Comparison of ENCODE assay signal across 15 mouse cellular contexts in the genomic region with DNA sequence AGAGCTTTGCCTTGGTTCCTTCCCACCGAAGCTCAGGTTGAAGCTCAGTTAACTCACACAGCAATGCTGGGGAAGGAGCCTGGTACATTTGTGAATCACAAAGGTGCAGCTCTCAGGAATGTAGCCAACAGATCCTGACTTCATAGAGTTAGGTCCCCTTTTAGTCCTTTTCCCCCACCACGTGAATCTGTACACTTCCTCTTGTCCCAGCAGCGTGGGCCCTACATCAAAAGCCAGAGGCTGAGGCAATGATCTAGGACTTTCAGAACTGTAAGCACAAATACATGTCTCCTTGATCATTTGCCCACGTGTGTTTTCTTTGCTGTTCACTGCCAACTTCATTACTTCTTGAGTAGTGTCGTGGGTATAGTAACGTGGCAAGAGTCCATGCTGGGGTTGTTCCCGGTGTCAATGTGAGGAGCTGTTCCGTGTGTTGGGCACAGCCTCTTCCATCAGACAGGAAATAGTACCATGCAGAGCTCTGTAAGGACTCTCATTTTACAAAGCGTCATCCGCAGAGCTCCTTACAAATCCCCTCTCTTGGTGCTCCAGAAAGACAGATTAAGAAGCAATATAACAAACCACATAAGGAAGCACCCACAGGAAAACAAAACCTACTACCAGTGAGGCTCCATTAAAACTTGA.
DNase-seq lines count a peak whose midpoint lies in the region; ATAC-seq and TF ChIP-seq lines count a peak whose summit lies in the region.
"Had no signal": no experiment of that assay in that cellular context is flagged by ENCODE, and none has a peak within 500 bp of the region (broad histone marks: within the 10 kb centered on the region; RNA-seq: fewer than 3 reads in every experiment).

No protein-coding gene starts in this region.

- no peak for TF ChIP-seq CTCF in hindbrain, postnatal 0 days (IDR thresholded peaks at IDR 0.05; ENCODE audit: low read depth)

- H3K9ac ChIP-seq in hindbrain, embryonic 16.5 days (ENCODE audit: low read depth, low read length) = no peak overlapping the region
- H3K9ac ChIP-seq in hindbrain, postnatal 0 days (replicated peaks; ENCODE audit: low read length) = no peak overlapping the region
- H3K9ac ChIP-seq: hindbrain, embryonic 13.5 days; midbrain, embryonic 13.5 days; neural tube, embryonic 13.5 days had no signal

- 65% methylated on average over 10 of the region's 10 CpGs for WGBS in hindbrain, embryonic 16.5 days
- WGBS in hindbrain, postnatal 0 days = 60% methylated on average over 10 of the region's 10 CpGs

- no peaks in the 10 kb centered on the region for H3K9me3 ChIP-seq in hindbrain, embryonic 16.5 days (ENCODE audit: control insufficient read depth, low read length)
- H3K9me3 ChIP-seq in hindbrain, postnatal 0 days (ENCODE audit: low read length) = no peaks in the 10 kb centered on the region
- H3K9me3 ChIP-seq: hindbrain, embryonic 13.5 days; midbrain, embryonic 13.5 days; neural tube, embryonic 13.5 days had no signal

- no peak for DNase-seq in hindbrain, postnatal 0 days (ENCODE audit: low spot score)
- DNase-seq in CD4-positive, CD25-positive, alpha-beta regulatory T cell, adult 2 months (ENCODE audit: low read depth, low spot score) = peak; percentile 40
- no peak for DNase-seq in ovary, postnatal 14 days (ENCODE audit: low spot score)
- DNase-seq in kidney, adult 8-10 months = no peak
- no peak for DNase-seq in cerebellum, postnatal 14 days
- DNase-seq: adrenal gland, postnatal 36 days; cerebellum, adult 11-12 months; thymus, postnatal 4 days had no signal

- H3K27me3 ChIP-seq in hindbrain, embryonic 16.5 days (replicated peaks; ENCODE audit: control insufficient read depth, insufficient read depth, low read length) = no peaks in the 10 kb centered on the region
- H3K27me3 ChIP-seq in hindbrain, postnatal 0 days (ENCODE audit: insufficient read depth, low read length) = no peaks in the 10 kb centered on the region
- H3K27me3 ChIP-seq: CH12.LX; hindbrain, embryonic 13.5 days; midbrain, embryonic 13.5 days; neural tube, embryonic 13.5 days had no signal

- no peak overlapping the region for H3K4me2 ChIP-seq in hindbrain, embryonic 16.5 days (ENCODE audit: low read length)
- no peak overlapping the region for H3K4me2 ChIP-seq in hindbrain, postnatal 0 days (ENCODE audit: low read depth, low read length)
- H3K4me2 ChIP-seq: hindbrain, embryonic 13.5 days; midbrain, embryonic 13.5 days; neural tube, embryonic 13.5 days had no signal

- no peak for ATAC-seq in hindbrain, embryonic 16.5 days
- ATAC-seq in hindbrain, postnatal 0 days = no peak
- peak; percentile 32 for ATAC-seq in activated CD4-positive, CD25-positive, alpha-beta regulatory T cell, adult 4 months
- ATAC-seq in megakaryocyte, adult 5-6 weeks (ENCODE audit: poor library complexity, severe bottlenecking) = peak; percentile 73
- ATAC-seq: midbrain, embryonic 13.5 days had no signal

- H3K36me3 ChIP-seq in hindbrain, embryonic 16.5 days (ENCODE audit: control insufficient read depth, insufficient read depth, low read length) = no peaks in the 10 kb centered on the region
- no peaks in the 10 kb centered on the region for H3K36me3 ChIP-seq in hindbrain, postnatal 0 days (ENCODE audit: insufficient read depth, low read length)
- H3K36me3 ChIP-seq: hindbrain, embryonic 13.5 days; midbrain, embryonic 13.5 days; neural tube, embryonic 13.5 days had no signal

- H3K4me1 ChIP-seq in hindbrain, embryonic 16.5 days (ENCODE audit: control insufficient read depth, insufficient read depth, low read depth, low read length) = 0 out of 2 replicates have a peak, but pooled peaks cover 2% of the 10 kb centered on the region
- peaks cover 5% of the 10 kb centered on the region; the same call in 1 of the 2 replicates for H3K4me1 ChIP-seq in hindbrain, postnatal 0 days (ENCODE audit: insufficient read depth, low read length)

- H3K27ac ChIP-seq in hindbrain, embryonic 16.5 days (ENCODE audit: low read depth, low read length) = 0 out of 2 replicates have a peak overlapping the region, but pooled peaks have one; percentile 10
- H3K27ac ChIP-seq in hindbrain, postnatal 0 days = no peak overlapping the region
- H3K27ac ChIP-seq: hindbrain, embryonic 13.5 days; midbrain, embryonic 13.5 days; neural tube, embryonic 13.5 days had no signal

- H3K4me3 ChIP-seq in hindbrain, embryonic 16.5 days (ENCODE audit: low read length) = no peak overlapping the region
- no peak overlapping the region for H3K4me3 ChIP-seq in hindbrain, postnatal 0 days (ENCODE audit: low read length)
- H3K4me3 ChIP-seq: hindbrain, embryonic 13.5 days; midbrain, embryonic 13.5 days; neural tube, embryonic 13.5 days had no signal

Comparison
In these comparisons a context has a peak if more than half of its experiments do, and no peak if none do; other contexts are left out.
1. ATAC-seq: peak in activated CD4-positive, CD25-positive, alpha-beta regulatory T cell, adult 4 months (single experiment) and megakaryocyte, adult 5-6 weeks (single experiment); none in hindbrain, embryonic 16.5 days (single experiment) and hindbrain, postnatal 0 days (single experiment).